ENCODE assay signal across 14 mouse cellular contexts in genomic region chr2:33095221-33095671, GRCm38 (mm10). TPM values are rescaled to one million over a fixed set of nuclear protein-coding genes. Genes with fewer than 3 reads are reported as not detected.
A peak's percentile ranks its signal among the peaks of the same experiment; 100 is the strongest.
DNase-seq lines count a peak whose midpoint lies in the region; ATAC-seq and TF ChIP-seq lines count a peak whose summit lies in the region.
"Had no signal": no experiment of that assay in that cellular context is flagged by ENCODE, and none has a peak within 500 bp of the region (broad histone marks: within the 10 kb centered on the region; RNA-seq: fewer than 3 reads in every experiment).

No protein-coding gene starts in this region.

- intact Hi-C loops in heart, adult 2 months (cut with DNase I), result no loop called here

- H3K79me2 ChIP-seq in heart, adult 2 months (replicated peaks; ENCODE audit: control insufficient read depth, insufficient read depth, low read length), result no peaks in the 10 kb centered on the region

- H3K9ac ChIP-seq in heart, adult 2 months (ENCODE audit: low read depth, low read length), result no peak overlapping the region
- H3K9ac ChIP-seq in liver, embryonic 12.5 days, result no peak overlapping the region
- H3K9ac ChIP-seq: lung, embryonic 15.5 days had no signal

- no peaks in the 10 kb centered on the region for H3K9me3 ChIP-seq in limb, embryonic 10.5 days (replicated peaks)
- no peaks in the 10 kb centered on the region for H3K9me3 ChIP-seq in liver, embryonic 12.5 days (replicated peaks)
- H3K9me3 ChIP-seq: lung, embryonic 15.5 days had no signal

- H3K27me3 ChIP-seq in limb, embryonic 10.5 days (ENCODE audit: low read depth, poor library complexity, severe bottlenecking), result no peaks in the 10 kb centered on the region
- H3K27me3 ChIP-seq in heart, adult 2 months (ENCODE audit: control insufficient read depth, insufficient read depth, low read length), result no peaks in the 10 kb centered on the region
- H3K27me3 ChIP-seq in liver, embryonic 12.5 days (replicated peaks), result no peaks in the 10 kb centered on the region; the same call in 1 of the 2 replicates
- H3K27me3 ChIP-seq: lung, embryonic 15.5 days had no signal

- TF ChIP-seq EP300 in heart, adult 2 months (IDR thresholded peaks at IDR 0.05; ENCODE audit: insufficient read depth, low read depth, low read length), result no peak

- TF ChIP-seq CTCF in heart, adult 2 months (IDR thresholded peaks at IDR 0.05), result no peak

- TF ChIP-seq POLR2A in heart, adult 2 months (IDR thresholded peaks at IDR 0.05; ENCODE audit: insufficient read depth, low read depth, low read length), result no peak

- peaks cover 21% of the 10 kb centered on the region for H3K4me1 ChIP-seq in limb, embryonic 10.5 days
- H3K4me1 ChIP-seq in heart, adult 2 months (ENCODE audit: control insufficient read depth, insufficient read depth, low read length), result peaks cover 1% of the 10 kb centered on the region; the same call in 1 of the 2 replicates
- no peaks in the 10 kb centered on the region for H3K4me1 ChIP-seq in liver, embryonic 12.5 days

- no peak overlapping the region for H3K4me2 ChIP-seq in liver, embryonic 12.5 days
- H3K4me2 ChIP-seq: lung, embryonic 15.5 days; midbrain, embryonic 11.5 days had no signal

- no peak overlapping the region for H3K4me3 ChIP-seq in limb, embryonic 10.5 days
- H3K4me3 ChIP-seq in heart, adult 2 months, result no peak overlapping the region
- H3K4me3 ChIP-seq in liver, embryonic 12.5 days, result no peak overlapping the region
- H3K4me3 ChIP-seq: gastrocnemius, adult 2 months; lung, embryonic 15.5 days had no signal

- no peaks in the 10 kb centered on the region for H3K36me3 ChIP-seq in limb, embryonic 10.5 days
- no peaks in the 10 kb centered on the region for H3K36me3 ChIP-seq in heart, adult 2 months (ENCODE audit: control insufficient read depth, insufficient read depth, low read length)
- H3K36me3 ChIP-seq in liver, embryonic 12.5 days, result no peaks in the 10 kb centered on the region
- H3K36me3 ChIP-seq: lung, embryonic 15.5 days had no signal

- WGBS in limb, embryonic 10.5 days, result 49% methylated on average over 10 of the region's 10 CpGs
- 76% methylated on average over 10 of the region's 10 CpGs for WGBS in heart, adult 2 months
- 70% methylated on average over 10 of the region's 10 CpGs for WGBS in liver, embryonic 12.5 days (ENCODE audit: insufficient replicate concordance)

- ATAC-seq in liver, embryonic 12.5 days, result no peak
- ATAC-seq: inflammation-experienced regulatory T-cells, adult 6 months had no signal

- peak; percentile 5 for DNase-seq in embryo, embryonic 11 days
- DNase-seq in embryo, embryonic 10 days (ENCODE audit: low spot score), result no peak
- peak; percentile 25 for DNase-seq in layer of hippocampus, adult 11-12 months (ENCODE audit: low spot score)
- no peak for DNase-seq in layer of hippocampus, postnatal 14 days (ENCODE audit: low spot score in 2 of 2)
- peak; percentile 70 for DNase-seq in brain, adult 2 months (ENCODE audit: low read depth, low spot score)
- DNase-seq in limb, embryonic 10.5 days (ENCODE audit: low spot score), result no peak
- no peak for DNase-seq in heart, adult 2 months
- DNase-seq: cerebellum, adult 9-11 months; gastrocnemius, adult 2 months; liver had no signal

- 0 out of 2 replicates have a peak overlapping the region, but pooled peaks have one; percentile 3 for H3K27ac ChIP-seq in limb, embryonic 10.5 days
- H3K27ac ChIP-seq in heart, adult 2 months, result no peak overlapping the region
- H3K27ac ChIP-seq in liver, embryonic 12.5 days, result no peak overlapping the region
- H3K27ac ChIP-seq: gastrocnemius, adult 2 months; lung, embryonic 15.5 days had no signal

RNA-seq across cellular contexts. Expression of gene Garnl3, which starts 36.2 kb away (rescaled TPM):
- 10 to 100 TPM; 46.0 to 65.4 TPM for total RNA-seq in layer of hippocampus, postnatal 14 days (2021)
- 8.6 and 9.4 TPM in 2 replicates for polyA plus RNA-seq in limb, embryonic 10.5 days (2016; fragmentation: Nextera tagmentation; extraction: Ambion mirVana)
- 1 to 10 TPM; 3.6 to 3.8 TPM for total RNA-seq in heart, adult 2 months (2021)
- polyA plus RNA-seq in heart, adult 2 months (2012; rRNA removed), result 1.9 and 2.3 TPM in 2 replicates
- polyA plus RNA-seq in liver, embryonic 12.5 days (2016; fragmentation: Nextera tagmentation; extraction: Ambion mirVana), result 2.1 and 2.3 TPM in 2 replicates

Comparison
In these comparisons a context has a peak if more than half of its experiments do, and no peak if none do; other contexts are left out.
1. DNase-seq: peak in embryo, embryonic 11 days (single experiment), layer of hippocampus, adult 11-12 months (single experiment) and brain, adult 2 months (single experiment); none in embryo, embryonic 10 days (single experiment), layer of hippocampus, postnatal 14 days (0 of 2), limb, embryonic 10.5 days (single experiment) and heart, adult 2 months (0 of 2).